Mouse (Mus musculus) MEL (cell line): ENCODE measurements at regions not wholly inside any gene's neighbourhood (a gene's known extent, or its start where the extent isn't known, plus 50 kb on each side); places are given as distances from the start of the nearest gene placed in this dataset.

Experiments used
- DNase-seq: peaks from one replicate; pipeline ENCODE4 v3.0.0; 2011; ENCODE audit warnings: low read depth, low spot score
- H3K27ac ChIP-seq: 2 replicates; pipeline ENCODE4 v1.5.1; 2012; ENCODE audit warnings: low read depth, mild to moderate bottlenecking, control low read depth, low read length, moderate library complexity; ENCODE audit not compliant: control insufficient read depth
- H3K27me3 ChIP-seq, 2 experiments: fragments of 150-350 bp in 1 of 2; sonication (generic) in 1 of 2; 2 replicates each; pipeline ENCODE4 v1.6.1; 2012; ENCODE audit warnings: low read length in 2 of 2, mild to moderate bottlenecking in 2 of 2, improper control_type of control experiment in 1 of 2, moderate library complexity in 1 of 2; ENCODE audit not compliant: insufficient read depth in 2 of 2, control insufficient read depth in 1 of 2
- H3K36me3 ChIP-seq, 2 experiments: 2 replicates each; pipeline ENCODE4 v1.6.1; 2012 to 2014; ENCODE audit warnings: low read length in 2 of 2, improper control_type of control experiment in 1 of 2, inconsistent platforms in 1 of 2, mild to moderate bottlenecking in 1 of 2; ENCODE audit not compliant: insufficient read depth in 2 of 2, control insufficient read depth in 1 of 2
- H3K4me1 ChIP-seq, 2 experiments: fragments of 150-350 bp in 1 of 2; sonication (generic) in 1 of 2; 2 replicates each; pipeline ENCODE4 v1.6.1; 2012; ENCODE audit warnings: low read length in 2 of 2, improper control_type of control experiment in 1 of 2, mild to moderate bottlenecking in 1 of 2; ENCODE audit not compliant: insufficient read depth in 2 of 2, control insufficient read depth in 1 of 2
- H3K4me3 ChIP-seq, 2 experiments: fragments of 150-350 bp in 1 of 2; sonication (generic) in 1 of 2; 2 replicates each; pipeline ENCODE4 v1.5.1; 2012; ENCODE audit warnings: low read depth in 2 of 2, low read length in 2 of 2, mild to moderate bottlenecking in 2 of 2, moderate library complexity in 2 of 2, control low read depth in 1 of 2, improper control_type of control experiment in 1 of 2; ENCODE audit not compliant: control insufficient read depth in 1 of 2, insufficient read depth in 1 of 2
- H3K79me2 ChIP-seq: 2 replicates; pipeline ENCODE4 v1.6.1; 2012; ENCODE audit warnings: mild to moderate bottlenecking, low read length, moderate library complexity; ENCODE audit not compliant: control insufficient read depth, poor library complexity, insufficient read depth
- H3K9ac ChIP-seq: 2 replicates; pipeline ENCODE4 v1.6.1; 2012; ENCODE audit warnings: low read depth, mild to moderate bottlenecking, control low read depth, low read length, moderate library complexity; ENCODE audit not compliant: control insufficient read depth, poor library complexity, severe bottlenecking
- H3K9me3 ChIP-seq: fragments of 150-350 bp; sonication (generic); replicated peaks from 2 replicates; pipeline ENCODE4 v1.6.1; 2012; ENCODE audit warnings: mild to moderate bottlenecking, low read length, improper control_type of control experiment, moderate library complexity; ENCODE audit not compliant: insufficient read depth
- BHLHE40 ChIP-seq: IDR thresholded peaks from 2 replicates; pipeline ENCODE4 v1.6.1; 2012; ENCODE audit warnings: low read depth, mild to moderate bottlenecking, inconsistent platforms, low read length, improper control_type of control experiment, borderline replicate concordance
- CHD1 ChIP-seq: IDR thresholded peaks from 2 replicates; pipeline ENCODE4 v1.6.1; 2012; ENCODE audit warnings: low read depth, mild to moderate bottlenecking, inconsistent platforms, low read length, improper control_type of control experiment
- CHD2 ChIP-seq: IDR thresholded peaks from 2 replicates; pipeline ENCODE4 v1.6.1; 2011; ENCODE audit warnings: low read length, improper control_type of control experiment
- CTCF ChIP-seq, 3 experiments: IDR thresholded peaks in 2 of 3; conservative IDR thresholded peaks in 1 of 3; 2 replicates each; pipeline ENCODE4 v1.5.1; 2011 to 2012; ENCODE audit warnings: low read length in 3 of 3, low read depth in 2 of 3, mild to moderate bottlenecking in 2 of 3, improper control_type of control experiment in 1 of 3, inconsistent platforms in 1 of 3, mixed read lengths in 1 of 3, moderate library complexity in 1 of 3; ENCODE audit not compliant: control insufficient read depth in 1 of 3, insufficient read depth in 1 of 3, poor library complexity in 1 of 3, severe bottlenecking in 1 of 3
- E2F4 ChIP-seq: IDR thresholded peaks from 2 replicates; pipeline ENCODE4 v1.6.1; 2011; ENCODE audit warnings: low read depth, low read length, improper control_type of control experiment, borderline replicate concordance
- ELF1 ChIP-seq: IDR thresholded peaks from 2 replicates; pipeline ENCODE4 v1.6.1; 2014; ENCODE audit warnings: low read depth, mild to moderate bottlenecking, inconsistent platforms, low read length, improper control_type of control experiment, moderate library complexity
- JUND ChIP-seq: IDR thresholded peaks from 2 replicates; pipeline ENCODE4 v1.6.1; 2011; ENCODE audit warnings: low read depth, mild to moderate bottlenecking, improper control_type of control experiment, low read length
- KAT2A ChIP-seq: conservative IDR thresholded peaks from 2 replicates; pipeline ENCODE4 v1.6.1; 2012; ENCODE audit warnings: low read depth, low read length, improper control_type of control experiment, inconsistent platforms
- MAFK ChIP-seq: IDR thresholded peaks from 2 replicates; pipeline ENCODE4 v1.6.1; 2011; ENCODE audit warnings: low read depth, mild to moderate bottlenecking, low read length, improper control_type of control experiment, borderline replicate concordance
- MAZ ChIP-seq: IDR thresholded peaks from 2 replicates; pipeline ENCODE4 v1.6.1; 2012; ENCODE audit warnings: low read depth, mild to moderate bottlenecking, inconsistent platforms, low read length, improper control_type of control experiment
- MYB ChIP-seq: IDR thresholded peaks from 2 replicates; pipeline ENCODE4 v1.6.1; 2011; ENCODE audit warnings: mild to moderate bottlenecking, low read depth, low read length, improper control_type of control experiment
- MYC ChIP-seq: IDR thresholded peaks from 2 replicates; pipeline ENCODE4 v1.6.1; 2011; ENCODE audit warnings: low read depth, mild to moderate bottlenecking, low read length, improper control_type of control experiment, moderate library complexity
- NELFE ChIP-seq: IDR thresholded peaks from 2 replicates; pipeline ENCODE4 v1.6.1; 2011; ENCODE audit warnings: low read depth, low read length, improper control_type of control experiment
- POLR2A ChIP-seq, 2 experiments: IDR thresholded peaks; 2 replicates each; pipeline ENCODE4 v1.6.1; 2011 to 2012; ENCODE audit warnings: low read length in 2 of 2, mild to moderate bottlenecking in 2 of 2, control low read depth in 1 of 2, improper control_type of control experiment in 1 of 2, low read depth in 1 of 2, moderate library complexity in 1 of 2; ENCODE audit not compliant: control insufficient read depth in 1 of 2, insufficient read depth in 1 of 2, poor library complexity in 1 of 2
- POLR2AphosphoS2 ChIP-seq: IDR thresholded peaks from 2 replicates; pipeline ENCODE4 v1.6.1; 2011; ENCODE audit warnings: low read length, improper control_type of control experiment
- POLR2AphosphoS5 ChIP-seq: IDR thresholded peaks from 2 replicates; pipeline ENCODE4 v1.6.1; 2012; ENCODE audit warnings: low read depth, borderline replicate concordance, mild to moderate bottlenecking, inconsistent platforms, low read length, moderate library complexity, mixed read lengths
- SIN3A ChIP-seq: IDR thresholded peaks from 2 replicates; pipeline ENCODE4 v1.6.1; 2012; ENCODE audit warnings: low read length, improper control_type of control experiment, inconsistent platforms
- SMC3 ChIP-seq: IDR thresholded peaks from 2 replicates; pipeline ENCODE4 v1.6.1; 2011; ENCODE audit warnings: low read depth, low read length, improper control_type of control experiment
- TAL1 ChIP-seq: IDR thresholded peaks from 2 replicates; pipeline ENCODE4 v1.6.1; 2012; ENCODE audit warnings: mild to moderate bottlenecking, inconsistent platforms, low read length, moderate library complexity, mixed read lengths
- TBP ChIP-seq: IDR thresholded peaks from 2 replicates; pipeline ENCODE4 v1.8.0; 2011; ENCODE audit warnings: low read depth, low read length, improper control_type of control experiment
- UBTF ChIP-seq: IDR thresholded peaks from 2 replicates; pipeline ENCODE4 v1.6.1; 2012; ENCODE audit warnings: low read depth, mild to moderate bottlenecking, inconsistent platforms, low read length, improper control_type of control experiment, moderate library complexity, borderline replicate concordance; ENCODE audit not compliant: insufficient read depth
- ZC3H11A ChIP-seq: IDR thresholded peaks from 2 replicates; pipeline ENCODE4 v1.6.1; 2012; ENCODE audit warnings: low read depth, mild to moderate bottlenecking, inconsistent platforms, low read length, improper control_type of control experiment
- ZKSCAN1 ChIP-seq: IDR thresholded peaks from 2 replicates; pipeline ENCODE4 v1.6.1; 2012; ENCODE audit warnings: low read depth, mild to moderate bottlenecking, inconsistent platforms, low read length, improper control_type of control experiment, moderate library complexity
- ZNF384 ChIP-seq: IDR thresholded peaks from 2 replicates; pipeline ENCODE4 v1.6.1; 2012; ENCODE audit warnings: low read depth, mild to moderate bottlenecking, inconsistent platforms, low read length, improper control_type of control experiment

GRCm38 (mm10) chr12:54396952-54397351 lies 193.3 kb upstream of the Egln3 start:
- TF ChIP-seq TBP (no peak), ZNF384 (no peak), CHD1 (no peak), POLR2AphosphoS5 (no peak), POLR2AphosphoS2 (no peak), CHD2 (no peak), TAL1 (no peak), BHLHE40 (no peak), ELF1 (no peak), ZC3H11A (no peak), CTCF (IDR thresholded peaks at IDR 0.05 in 2 of 3, conservative IDR thresholded peaks at IDR 0.05 in 1 of 3; ENCODE audit: control insufficient read depth in 1 of 3, insufficient read depth in 1 of 3, low read depth in 2 of 3, low read length in 3 of 3, poor library complexity in 1 of 3, severe bottlenecking in 1 of 3) (no peak), MYC (no peak), SIN3A (no peak), E2F4 (no peak), JUND (no peak), ZKSCAN1 (no peak), NELFE (no peak)

GRCm38 (mm10) chr12:54396341-54396740 lies 192.7 kb upstream of the Egln3 start:
- H3K79me2 ChIP-seq = no peaks in the 10 kb centered on the region
- no peak for TF ChIP-seq UBTF
- no peak for TF ChIP-seq ZC3H11A
- no peak for TF ChIP-seq KAT2A
- no peak for TF ChIP-seq MAZ
- TF ChIP-seq MYB = no peak
- TF ChIP-seq BHLHE40 = no peak
- TF ChIP-seq SMC3 = no peak
- TF ChIP-seq MAFK = no peak
- TF ChIP-seq NELFE = no peak
- no peak for TF ChIP-seq CHD1
- no peak for TF ChIP-seq POLR2A (IDR thresholded peaks at IDR 0.05; ENCODE audit: control insufficient read depth in 1 of 2, insufficient read depth in 1 of 2, low read depth in 1 of 2, low read length in 2 of 2, poor library complexity in 1 of 2)
- H3K27me3 ChIP-seq = no peaks in the 10 kb centered on the region
- DNase-seq = no peak
- H3K27ac ChIP-seq = no peak overlapping the region
- H3K9ac ChIP-seq = no peak overlapping the region
- no peaks in the 10 kb centered on the region for H3K4me1 ChIP-seq
- no peaks in the 10 kb centered on the region for H3K9me3 ChIP-seq
- no peak overlapping the region for H3K4me3 ChIP-seq
- no peaks in the 10 kb centered on the region for H3K36me3 ChIP-seq

More at GRCm38 (mm10) chr12:54396952-54397351, 193.3 kb upstream of the Egln3 start:
- Histone ChIP-seq H3K9me3 (no peaks in the 10 kb centered on the region), H3K4me1 (no peaks in the 10 kb centered on the region), H3K36me3 (no peaks in the 10 kb centered on the region), H3K4me3 (no peak overlapping the region), H3K9ac (no peak overlapping the region), H3K79me2 (no peaks in the 10 kb centered on the region), H3K27ac (no peak overlapping the region), H3K27me3 (no peaks in the 10 kb centered on the region)
- DNase-seq = peak; percentile 32
